Mouse (Mus musculus): ENCODE results near the gene Gm7579.
"Not testable (repeated sequence)": the region's sequence is repeated elsewhere in the genome, so short reads cannot be mapped to it uniquely, and the experiment has no call there.

Gm7579 gene

GRCm38 (mm10) chr7:142211559-142211958 is at the start of gene Gm7579:
Gm7579 (plus strand) TSS chr7:142211859.
- DNase-seq: no peak

GRCm38 (mm10) chr7:142165639-142166038 is 46.0 kb upstream of the Gm7579 start, which contains the start of gene Gm4553:
Gm4553 (minus strand) TSS chr7:142165739.
- DNase-seq: not testable (repeated sequence)

- no peak for DNase-seq
Measured at GRCm38 (mm10) chr7:142169836-142170235, 41.8 kb upstream of the Gm7579 start.

GRCm38 (mm10) chr7:142175905-142176304 is 35.8 kb upstream of the Gm7579 start, which contains the start of gene Krtap5-2:
Krtap5-2 (minus strand) TSS chr7:142176005.
- not testable (repeated sequence) for DNase-seq

GRCm38 (mm10) chr7:142178685-142179084 is 33.0 kb upstream of the Gm7579 start:
- DNase-seq: no peak

DNA sequence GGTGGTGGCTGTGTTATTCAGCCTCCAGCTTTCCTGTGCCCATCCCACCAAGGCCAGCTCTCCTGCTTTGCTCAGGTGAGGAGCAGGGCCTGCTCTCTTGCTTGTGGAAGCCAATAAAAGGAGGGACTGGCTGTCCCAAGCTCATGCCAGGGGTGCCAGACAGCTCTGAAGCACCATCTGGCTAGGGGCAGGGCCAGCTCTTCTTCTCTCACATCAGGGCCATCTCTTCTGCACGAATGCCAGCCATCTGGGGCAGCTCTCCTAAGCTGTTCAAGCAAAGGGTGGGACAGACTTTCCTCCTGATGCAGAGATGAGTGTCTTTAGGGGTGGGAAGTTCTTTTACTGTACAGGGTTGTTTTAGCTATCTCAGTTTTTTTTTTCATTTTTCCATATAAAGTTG is 30.6 kb upstream of the Gm7579 start:
- no peak for DNase-seq

GRCm38 (mm10) chr7:142188156-142188555 is 23.5 kb upstream of the Gm7579 start:
- no peak for DNase-seq

GRCm38 (mm10) chr7:142190289-142190688 is 21.4 kb upstream of the Gm7579 start, which contains the start of gene Gm10153:
Gm10153 (minus strand) TSS chr7:142190389.
- no peak for DNase-seq

DNA sequence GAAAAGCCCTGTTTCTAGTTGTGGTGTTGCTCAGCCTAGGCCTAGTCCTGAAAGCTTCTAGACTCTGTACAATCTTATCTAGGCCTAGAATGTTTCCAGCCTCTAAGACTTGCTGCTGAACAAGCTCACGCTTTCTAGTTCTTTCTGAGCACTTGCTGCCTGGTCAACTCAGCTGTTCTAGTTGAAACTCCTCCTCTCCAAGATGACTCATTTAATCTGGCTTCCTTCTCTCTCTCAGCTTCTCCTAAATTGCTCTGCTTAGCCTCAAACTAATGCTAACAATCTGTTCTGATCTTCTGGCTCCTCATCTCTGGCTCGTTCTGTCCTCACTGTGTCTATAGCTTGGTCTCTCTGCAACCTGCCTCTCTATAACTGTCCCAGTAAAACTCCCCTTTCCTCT is 12.9 kb upstream of the Gm7579 start:
- no peak for DNase-seq

- DNase-seq: no peak
Measured at GRCm38 (mm10) chr7:142201064-142201463, 10.6 kb upstream of the Gm7579 start, which contains the start of gene Krtap5-3. Krtap5-3 (plus strand) TSS chr7:142201364.

GRCm38 (mm10) chr7:142205488-142205887 is 6.2 kb upstream of the Gm7579 start:
- no peak for DNase-seq

GRCm38 (mm10) chr7:142206891-142207290 is 4.8 kb upstream of the Gm7579 start:
- not testable (repeated sequence) for DNase-seq

DNA sequence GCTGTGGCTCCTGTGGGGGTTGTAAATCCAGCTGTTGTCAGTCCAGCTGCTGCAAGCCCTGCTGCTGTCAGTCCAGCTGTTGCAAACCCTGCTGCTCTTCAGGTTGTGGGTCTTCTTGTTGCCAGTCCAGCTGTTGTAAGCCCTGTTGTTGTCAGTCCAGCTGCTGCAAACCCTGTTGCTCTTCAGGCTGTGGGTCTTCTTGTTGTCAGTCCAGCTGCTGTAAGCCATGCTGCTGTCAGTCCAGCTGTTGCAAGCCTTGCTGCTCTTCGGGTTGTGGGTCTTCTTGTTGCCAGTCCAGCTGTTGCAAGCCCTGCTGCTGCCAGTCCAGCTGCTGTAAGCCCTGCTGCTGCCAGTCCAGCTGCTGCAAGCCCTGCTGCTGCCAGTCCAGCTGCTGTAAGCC is 477 bp downstream of the Gm7579 start:
- DNase-seq: not testable (repeated sequence)

DNA sequence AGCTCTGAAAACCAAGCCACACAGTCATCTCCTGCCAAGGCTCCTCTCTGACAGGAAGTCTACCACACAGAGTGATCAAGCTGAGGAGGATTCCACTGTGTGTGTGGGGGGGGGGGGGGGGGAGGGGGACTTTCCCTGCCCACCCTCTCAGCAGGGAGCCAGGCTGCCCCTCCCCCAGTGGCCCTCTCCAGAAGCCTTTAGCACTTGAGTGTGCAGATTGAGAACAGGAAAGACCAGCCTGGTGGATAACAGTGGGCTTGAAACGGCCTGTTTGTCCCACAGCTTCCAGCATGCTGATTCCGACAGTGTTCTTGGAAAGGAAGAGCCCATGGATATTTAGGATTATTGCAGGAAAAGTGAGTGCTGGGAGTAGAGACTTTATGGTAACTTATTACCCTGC is 12.9 kb downstream of the Gm7579 start:
- no peak for DNase-seq

DNA sequence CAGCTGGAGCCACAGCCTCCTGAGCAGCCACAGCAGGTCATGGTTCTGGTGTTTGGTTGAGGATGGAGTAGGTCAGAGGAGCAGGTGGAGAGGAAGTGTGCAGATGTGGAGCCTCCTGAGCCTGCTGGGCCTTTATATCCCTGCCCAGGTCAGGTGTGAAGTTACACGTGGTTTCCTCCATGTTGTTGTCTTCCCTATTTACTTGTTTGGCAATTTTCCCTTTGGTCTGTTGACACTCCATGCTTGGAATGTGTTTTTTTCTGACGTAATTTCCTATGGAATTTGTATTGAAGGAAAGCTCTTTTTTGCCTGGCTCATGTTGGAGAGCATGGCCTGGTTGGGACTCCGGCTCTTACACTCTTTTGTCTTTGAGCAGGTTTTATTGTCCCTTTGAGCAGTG is 18.2 kb downstream of the Gm7579 start, which contains the start of gene Krtap5-5:
Gene Krtap5-5, minus strand, starts transcription at position 101 of the 400 bp plus-strand sequence.
- DNase-seq: not testable (repeated sequence)

GRCm38 (mm10) chr7:142231540-142231939 is 19.9 kb downstream of the Gm7579 start:
- DNase-seq: no peak

DNA sequence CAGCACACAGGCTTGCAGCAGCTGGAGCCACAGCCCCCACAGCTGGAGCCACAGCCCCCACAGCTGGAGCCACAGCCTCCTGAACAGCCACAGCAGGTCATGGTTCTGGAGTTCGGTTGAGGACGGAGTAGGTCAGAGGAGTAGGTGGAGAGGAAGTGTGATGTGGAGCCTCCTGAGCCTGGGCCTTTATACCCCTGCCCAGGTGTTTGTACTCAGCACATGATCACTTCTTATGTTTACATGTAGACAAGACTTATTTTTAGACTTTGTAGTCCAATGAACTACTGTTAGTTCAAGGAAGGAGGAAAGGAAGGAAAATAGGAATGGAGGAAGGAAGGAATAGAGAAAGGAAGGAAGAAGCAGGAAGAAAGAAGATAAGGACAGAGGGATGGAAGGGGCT is 29.3 kb downstream of the Gm7579 start, which contains the start of gene Gm40460:
Gene Gm40460, minus strand, starts transcription at position 101 of the 400 bp plus-strand sequence.
- DNase-seq: no peak

GRCm38 (mm10) chr7:142249824-142250223 is 38.2 kb downstream of the Gm7579 start:
- DNase-seq: peak; percentile 16

DNA sequence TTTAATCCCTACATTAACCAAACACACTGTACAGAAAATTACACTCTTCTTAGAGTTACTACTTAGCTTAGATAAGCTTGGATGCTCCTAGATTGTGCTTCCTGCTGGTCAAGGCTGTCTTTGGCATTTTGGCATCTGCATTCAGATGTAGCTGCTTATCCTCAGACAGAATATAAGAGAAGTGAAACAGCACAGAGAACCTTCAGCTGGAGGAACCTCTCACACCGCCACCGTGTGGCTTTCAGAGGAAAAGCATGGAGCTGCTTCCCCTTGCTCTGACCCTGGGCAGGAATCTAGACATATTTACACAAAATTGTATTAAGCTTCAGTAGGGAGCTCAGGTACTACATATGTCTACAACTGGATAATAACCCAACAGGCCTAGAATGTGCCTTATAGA is 43.9 kb downstream of the Gm7579 start:
- peak; percentile 33 for DNase-seq

DNA sequence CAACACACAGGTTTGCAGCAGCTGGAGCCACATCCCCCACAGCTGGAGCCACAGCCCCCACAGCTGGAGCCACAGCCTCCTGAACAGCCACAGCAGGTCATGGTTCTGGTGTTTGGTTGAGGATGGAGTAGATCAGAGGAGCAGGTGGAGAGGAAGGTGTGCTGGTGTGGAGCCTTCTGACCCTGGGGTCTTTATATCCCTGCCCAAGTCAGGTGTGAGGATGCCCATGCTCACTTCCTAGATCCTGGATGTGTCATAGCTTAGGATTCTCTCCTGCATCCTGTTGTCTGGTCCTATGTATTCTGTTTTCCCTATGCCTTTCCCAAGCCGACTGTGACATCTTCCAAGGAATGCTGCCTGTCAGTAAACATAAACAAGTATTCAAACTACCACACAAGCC is 46.6 kb downstream of the Gm7579 start, which contains the start of gene Gm2431:
Gene Gm2431, minus strand, starts transcription at position 101 of the 400 bp plus-strand sequence.
- DNase-seq: not testable (repeated sequence)

Data from right cerebral cortex, postnatal 25 days (tissue).